Mouse (Mus musculus) midbrain, embryonic 10.5 days (tissue): ENCODE results near the gene Lin54. TPM values are rescaled to one million over a fixed set of nuclear protein-coding genes. Genes with fewer than 3 reads are reported as not detected.

Source experiments
- DNase-seq: peaks from one replicate; pipeline ENCODE4 v3.0.0-alpha.2; 2017; ENCODE audit warnings: low spot score
- H3K27ac ChIP-seq: fragments of 300-500 bp; sonication (generic); replicated peaks from 2 replicates; pipeline ENCODE4 v1.5.1; 2016; ENCODE audit warnings: mild to moderate bottlenecking
- H3K27me3 ChIP-seq: fragments of 300-500 bp; sonication (generic); 2 replicates; pipeline ENCODE4 v1.6.1; 2016; ENCODE audit warnings: low read depth, mild to moderate bottlenecking; ENCODE audit not compliant: poor library complexity, severe bottlenecking
- H3K36me3 ChIP-seq: fragments of 300-500 bp; sonication (generic); 2 replicates; pipeline ENCODE4 v1.6.1; 2016; ENCODE audit warnings: mild to moderate bottlenecking, moderate library complexity
- H3K4me1 ChIP-seq: fragments of 300-500 bp; sonication (generic); 2 replicates; pipeline ENCODE4 v1.6.1; 2016
- H3K4me3 ChIP-seq: fragments of 300-500 bp; sonication (generic); 2 replicates; pipeline ENCODE4 v1.5.1; 2016; ENCODE audit warnings: mild to moderate bottlenecking, moderate library complexity
- H3K9me3 ChIP-seq: fragments of 300-500 bp; sonication (generic); replicated peaks from 2 replicates; pipeline ENCODE4 v1.6.1; 2016; ENCODE audit warnings: mild to moderate bottlenecking
- WGBS: fragments of 180-500 bp; shearing (Covaris S2); methylation state at CpG from one replicate; pipeline ENCODE4 v1.1.7; 2016; 5-methylcytosine and 5-hydroxymethylcytosine counted together
- polyA plus RNA-seq: library from polyadenylated mRNA; unstranded; fragments of >200 nt; fragmentation: Nextera tagmentation; extraction: Ambion mirVana; gene quantifications from 2 replicates; pipeline ENCODE4 v1.2.1, GENCODE M21; 2016

The Lin54 gene
- polyA plus RNA-seq, 1 experiment from 2014 or later = 14.4 TPM

DNA sequence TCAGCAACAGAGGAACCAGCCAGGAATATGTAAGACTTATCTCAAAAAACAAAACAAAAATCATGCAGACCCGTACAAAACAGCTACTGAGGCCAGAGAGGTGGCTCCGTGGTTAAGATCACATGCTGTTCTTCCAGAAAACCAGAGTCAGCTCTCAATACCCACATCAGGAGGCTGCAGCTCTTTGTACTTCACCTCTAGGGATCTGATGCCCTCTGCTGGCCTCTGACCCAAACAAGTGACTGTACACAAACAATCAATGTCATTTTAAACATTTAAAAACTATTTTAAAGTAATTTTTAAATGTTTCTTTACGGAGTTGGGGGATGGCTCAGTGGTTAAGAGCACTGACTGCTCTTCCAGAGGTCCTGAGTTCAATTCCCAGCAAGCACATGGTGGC is 24.1 kb downstream of the Lin54 start:
- Histone ChIP-seq H3K27ac (no peak overlapping the region), H3K9me3 (no peaks in the 10 kb centered on the region), H3K4me3 (no peak overlapping the region), H3K27me3 (no peaks in the 10 kb centered on the region), H3K4me1 (no peaks in the 10 kb centered on the region), H3K36me3 (peaks cover 83% of the 10 kb centered on the region)
- WGBS = 88% methylated on average over 3 of the region's 3 CpGs
- DNase-seq = no peak

DNA sequence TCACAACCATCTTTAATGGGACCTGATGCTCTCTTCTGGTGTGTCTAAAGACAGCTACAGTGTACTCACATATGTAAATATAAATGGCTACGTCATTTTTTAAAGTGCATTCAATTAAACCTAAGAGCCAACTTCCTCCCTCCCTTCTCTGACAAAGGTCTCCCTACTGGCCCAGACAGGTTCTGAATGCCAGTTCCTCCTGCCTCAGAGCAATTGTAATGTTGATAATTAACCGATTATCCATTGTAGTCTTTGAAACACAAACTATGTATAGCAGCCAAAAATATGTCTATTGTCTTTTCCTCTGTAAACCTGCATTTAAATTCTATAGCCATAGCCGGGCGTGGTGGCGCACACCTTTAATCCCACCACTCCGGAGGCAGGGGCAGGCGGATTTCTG is 33.1 kb downstream of the Lin54 start:
- Histone ChIP-seq H3K27ac (no peak overlapping the region), H3K27me3 (no peaks in the 10 kb centered on the region), H3K9me3 (no peaks in the 10 kb centered on the region), H3K4me3 (no peak overlapping the region), H3K4me1 (no peaks in the 10 kb centered on the region), H3K36me3 (peaks cover 74% of the 10 kb centered on the region)
- 95% methylated on average over 7 of the region's 7 CpGs for WGBS
- DNase-seq = no peak

DNA sequence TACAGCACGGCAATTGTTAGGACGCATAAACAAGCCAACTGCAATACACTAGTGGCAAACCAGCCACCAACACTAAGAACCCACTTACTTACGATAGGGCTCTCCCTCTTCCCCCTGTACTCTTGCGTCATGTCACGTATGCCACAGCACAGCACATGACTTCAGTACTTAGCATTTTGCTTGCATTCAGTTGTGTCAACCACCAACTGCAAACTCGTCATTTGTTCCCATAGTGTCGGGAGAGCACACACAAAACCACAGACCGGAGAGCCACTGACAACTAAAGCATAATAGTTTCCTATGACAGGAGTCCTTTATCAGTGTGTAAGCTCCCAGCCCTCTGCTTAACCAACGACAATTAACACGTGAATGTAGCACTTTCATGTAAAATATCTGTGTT is 33.8 kb downstream of the Lin54 start:
- peaks cover 74% of the 10 kb centered on the region for H3K36me3 ChIP-seq
- DNase-seq = no peak
- WGBS = 95% methylated on average over 10 of the region's 10 CpGs

DNA sequence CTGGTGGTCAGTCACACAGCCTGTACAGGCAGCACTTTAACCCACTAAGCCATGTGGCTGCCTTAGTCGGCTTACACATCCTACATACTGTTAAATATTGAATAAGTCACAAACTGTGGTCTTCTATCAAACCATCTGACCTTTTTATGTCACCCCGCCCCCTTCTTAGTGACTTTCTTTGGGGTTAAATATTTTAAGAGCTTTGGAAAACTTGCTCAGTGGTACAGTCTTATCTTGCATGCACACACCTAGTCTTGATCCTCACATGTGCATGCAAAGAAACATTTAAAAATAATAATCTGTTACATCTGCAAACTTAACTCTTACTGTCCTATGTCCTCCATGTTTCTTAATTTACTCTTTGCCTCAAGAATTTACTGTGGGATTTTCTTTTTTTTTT is 38.1 kb downstream of the Lin54 start:
- Histone ChIP-seq H3K27me3 (no peaks in the 10 kb centered on the region), H3K27ac (no peak overlapping the region), H3K36me3 (peaks cover 83% of the 10 kb centered on the region), H3K9me3 (no peaks in the 10 kb centered on the region), H3K4me1 (no peaks in the 10 kb centered on the region), H3K4me3 (no peak overlapping the region)
- DNase-seq = no peak
- WGBS = 93% methylated on average over 2 of the region's 2 CpGs

More for the DNA sequence above, 33.8 kb downstream of the Lin54 start:
- H3K4me3 ChIP-seq = no peak overlapping the region
- H3K9me3 ChIP-seq = no peaks in the 10 kb centered on the region
- no peak overlapping the region for H3K27ac ChIP-seq
- H3K27me3 ChIP-seq = no peaks in the 10 kb centered on the region
- no peaks in the 10 kb centered on the region for H3K4me1 ChIP-seq

DNA sequence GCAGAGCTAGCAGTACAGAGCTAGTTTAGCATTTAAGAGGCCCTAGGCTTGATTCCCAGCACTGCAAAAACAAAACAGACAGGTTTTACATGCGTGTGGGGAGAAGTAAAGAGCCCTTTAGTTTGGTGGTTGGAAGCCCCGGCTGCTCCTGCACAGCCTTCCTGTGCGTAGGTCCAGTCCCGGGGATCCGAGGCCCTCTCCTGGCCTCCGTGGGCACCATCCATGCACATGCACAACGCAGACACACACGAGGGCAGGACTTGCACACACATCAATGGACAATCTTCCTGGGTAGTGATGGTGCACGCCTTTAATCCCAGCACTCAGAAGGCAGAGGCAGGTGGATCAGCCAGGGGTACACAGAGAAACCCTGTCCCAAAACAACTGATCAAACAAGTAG is 38.9 kb downstream of the Lin54 start:
- Histone ChIP-seq H3K27me3 (no peaks in the 10 kb centered on the region), H3K4me3 (no peak overlapping the region), H3K36me3 (peaks cover 83% of the 10 kb centered on the region), H3K4me1 (no peaks in the 10 kb centered on the region), H3K27ac (no peak overlapping the region), H3K9me3 (no peaks in the 10 kb centered on the region)
- no peak for DNase-seq
- 92% methylated on average over 9 of the region's 9 CpGs for WGBS

DNA sequence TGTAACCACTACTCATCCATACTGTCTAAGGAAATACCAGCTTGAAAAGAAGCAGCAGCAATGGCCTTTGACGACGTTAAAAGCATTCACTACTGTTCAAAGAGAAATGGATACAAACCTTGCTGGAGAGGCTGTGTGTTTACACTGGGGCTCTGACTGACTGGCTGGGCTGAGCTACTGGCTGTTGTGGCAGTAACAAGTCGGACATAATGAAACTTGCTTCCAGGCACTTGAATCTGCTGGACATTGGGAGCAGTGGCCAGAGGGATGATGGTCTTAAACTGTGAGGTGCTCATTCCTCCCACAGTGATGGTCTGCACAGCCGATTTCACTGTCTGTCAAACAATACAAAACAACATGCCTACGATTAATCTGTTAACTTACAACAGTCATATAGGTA is 41.0 kb downstream of the Lin54 start:
- Histone ChIP-seq H3K4me1 (no peaks in the 10 kb centered on the region), H3K9me3 (no peaks in the 10 kb centered on the region), H3K4me3 (no peak overlapping the region), H3K36me3 (peaks cover 83% of the 10 kb centered on the region), H3K27me3 (no peaks in the 10 kb centered on the region), H3K27ac (no peak overlapping the region)
- DNase-seq = no peak
- 97% methylated on average over 5 of the region's 5 CpGs for WGBS

DNA sequence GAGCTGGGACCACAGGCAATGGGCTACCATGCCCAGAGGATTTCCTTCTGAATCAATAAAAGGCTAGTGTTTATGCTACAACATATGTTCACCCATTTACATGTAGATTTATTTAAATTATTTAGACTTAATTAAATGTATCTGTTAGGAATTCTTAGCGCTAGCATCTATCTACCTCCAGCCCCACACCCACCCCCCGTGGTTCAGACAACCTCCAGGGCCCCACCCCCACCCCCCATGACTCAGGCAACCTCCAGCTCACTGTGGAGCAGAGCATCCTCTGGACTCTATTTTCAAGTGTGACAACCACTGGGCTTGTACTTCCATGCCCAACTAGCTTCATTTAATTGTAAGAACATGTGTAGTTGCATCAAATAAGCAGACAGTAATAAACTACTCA is 48.6 kb downstream of the Lin54 start:
- Histone ChIP-seq H3K27me3 (no peaks in the 10 kb centered on the region), H3K4me3 (no peak overlapping the region), H3K36me3 (peaks cover 96% of the 10 kb centered on the region), H3K9me3 (no peaks in the 10 kb centered on the region), H3K4me1 (no peaks in the 10 kb centered on the region), H3K27ac (no peak overlapping the region)
- 85% methylated on average over 2 of the region's 2 CpGs for WGBS
- DNase-seq = no peak

DNA sequence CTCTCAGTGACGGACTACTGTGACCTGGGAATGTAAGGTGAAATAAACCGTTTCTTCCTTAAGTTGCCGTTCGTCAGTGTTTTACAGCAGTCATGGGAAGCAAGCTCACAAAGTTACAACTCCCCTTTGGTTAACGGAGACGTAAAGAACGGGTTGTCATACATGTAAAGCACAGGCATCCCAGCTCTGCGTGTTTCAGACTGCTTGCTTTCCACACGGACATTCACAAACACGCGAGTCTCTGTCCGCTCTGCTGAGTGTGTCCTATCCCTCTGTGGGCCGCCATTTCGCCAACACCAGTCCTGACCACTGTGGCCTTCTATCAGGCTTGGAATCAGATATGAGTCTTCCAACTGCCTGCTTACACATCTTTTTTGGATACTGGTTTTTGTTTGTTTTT is 61.6 kb downstream of the Lin54 start:
- DNase-seq = no peak
- 96% methylated on average over 14 of the region's 14 CpGs for WGBS
- no peak overlapping the region for H3K27ac ChIP-seq

DNA sequence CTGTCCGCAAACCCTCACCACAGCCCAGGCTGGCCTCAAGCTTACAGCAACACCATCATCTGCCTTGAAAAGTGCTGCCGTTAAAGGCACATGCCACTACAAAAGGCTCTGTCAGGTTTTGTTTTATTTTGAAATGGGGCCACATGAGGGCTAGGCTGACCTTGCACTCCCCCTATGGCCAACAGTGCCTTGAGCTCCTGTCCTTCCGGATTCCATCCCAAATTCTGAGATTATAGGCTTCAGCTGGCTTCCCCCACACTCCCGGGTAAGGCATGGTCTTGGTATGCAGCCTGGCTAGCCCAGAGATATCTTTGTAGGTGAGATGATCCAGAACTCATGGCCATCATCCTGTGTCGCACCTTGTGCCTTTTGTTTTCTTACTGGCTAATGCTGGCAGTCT is 62.5 kb downstream of the Lin54 start:
- Histone ChIP-seq H3K27me3 (no peaks in the 10 kb centered on the region), H3K9me3 (peaks cover 6% of the 10 kb centered on the region; the same call in 1 of the 2 replicates), H3K4me3 (no peak overlapping the region), H3K27ac (no peak overlapping the region), H3K36me3 (peaks cover 40% of the 10 kb centered on the region), H3K4me1 (no peaks in the 10 kb centered on the region)
- WGBS = 92% methylated on average over 5 of the region's 5 CpGs
- no peak for DNase-seq

More for the DNA sequence above, 61.6 kb downstream of the Lin54 start:
- no peaks in the 10 kb centered on the region for H3K27me3 ChIP-seq
- no peaks in the 10 kb centered on the region for H3K4me1 ChIP-seq
- peaks cover 6% of the 10 kb centered on the region; the same call in 1 of the 2 replicates for H3K9me3 ChIP-seq
- H3K36me3 ChIP-seq = peaks cover 47% of the 10 kb centered on the region
- no peak overlapping the region for H3K4me3 ChIP-seq

DNA sequence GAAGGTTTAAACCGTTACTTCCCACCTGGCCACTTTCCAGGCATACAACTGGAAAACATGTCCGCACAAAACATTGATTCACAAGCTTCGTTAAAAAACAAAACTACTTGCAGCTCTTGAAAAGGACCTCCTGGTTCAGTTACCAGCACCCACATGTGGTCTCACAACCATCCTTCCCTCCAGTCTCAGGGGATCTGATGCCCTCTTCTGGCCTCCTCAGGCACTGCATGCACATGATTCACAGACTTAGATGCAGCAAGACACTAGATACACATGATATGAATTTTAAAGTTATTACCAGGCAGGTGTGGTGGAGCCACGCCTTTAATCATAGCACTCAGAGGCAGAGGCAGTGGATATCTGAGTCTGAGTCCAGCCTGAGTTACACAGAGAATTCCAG is 63.4 kb downstream of the Lin54 start:
- Histone ChIP-seq H3K27ac (no peak overlapping the region), H3K9me3 (peaks cover 6% of the 10 kb centered on the region; the same call in 1 of the 2 replicates)
- 93% methylated on average over 4 of the region's 4 CpGs for WGBS

DNA sequence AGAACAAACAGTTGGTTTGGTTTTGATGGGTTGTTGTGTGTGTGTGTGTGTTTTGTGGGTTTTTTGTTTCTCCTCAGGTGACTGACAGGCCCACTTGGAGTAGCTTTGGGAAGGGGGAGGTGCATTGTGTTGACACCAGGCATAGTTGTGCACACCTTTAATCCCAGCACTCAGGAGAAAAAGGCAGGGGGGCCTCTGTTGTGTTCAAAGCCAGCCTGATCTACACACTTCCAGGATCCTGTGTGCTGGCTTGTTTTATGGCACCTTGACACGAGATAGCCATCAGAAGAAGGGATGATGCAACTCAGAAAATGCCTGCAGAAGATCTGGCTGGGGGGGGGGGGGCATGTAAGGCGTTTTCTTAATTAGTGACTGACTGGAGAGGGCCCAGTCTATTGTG is 69.5 kb downstream of the Lin54 start:
- Histone ChIP-seq H3K27ac (no peak overlapping the region), H3K4me1 (peaks cover 37% of the 10 kb centered on the region), H3K27me3 (no peaks in the 10 kb centered on the region), H3K4me3 (no peak overlapping the region), H3K36me3 (peaks cover 23% of the 10 kb centered on the region), H3K9me3 (no peaks in the 10 kb centered on the region)
- WGBS = 78% methylated on average over 2 of the region's 2 CpGs
- no peak for DNase-seq

More for the DNA sequence above, 63.4 kb downstream of the Lin54 start:
- Histone ChIP-seq H3K36me3 (peaks cover 39% of the 10 kb centered on the region), H3K27me3 (no peaks in the 10 kb centered on the region), H3K4me1 (no peaks in the 10 kb centered on the region), H3K4me3 (no peak overlapping the region)
- DNase-seq = no peak

DNA sequence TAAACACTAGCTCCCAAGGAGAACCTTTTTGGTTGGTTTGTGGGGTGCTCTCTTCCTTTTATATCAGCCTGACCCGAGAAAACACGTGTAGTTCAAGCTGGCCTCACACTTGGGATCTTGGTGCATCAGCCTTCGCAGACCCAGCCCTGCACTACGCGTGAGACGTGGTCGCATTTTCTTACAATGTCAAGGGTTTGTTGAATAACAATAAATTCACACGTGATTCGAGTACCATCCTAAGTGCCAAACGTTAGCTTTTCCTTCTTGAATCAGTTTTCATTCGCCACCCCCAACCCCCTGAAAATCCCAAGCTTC is 70.4 kb downstream of the Lin54 start:
- H3K27ac ChIP-seq = peak overlapping the region; percentile 98
- no peaks in the 10 kb centered on the region for H3K27me3 ChIP-seq
- H3K9me3 ChIP-seq = no peaks in the 10 kb centered on the region
- H3K4me1 ChIP-seq = peaks cover 47% of the 10 kb centered on the region
- H3K36me3 ChIP-seq = peaks cover 32% of the 10 kb centered on the region
- no peak for DNase-seq
- 6% methylated on average over 11 of the region's 11 CpGs for WGBS
- H3K4me3 ChIP-seq = peak overlapping the region; percentile 89

DNA sequence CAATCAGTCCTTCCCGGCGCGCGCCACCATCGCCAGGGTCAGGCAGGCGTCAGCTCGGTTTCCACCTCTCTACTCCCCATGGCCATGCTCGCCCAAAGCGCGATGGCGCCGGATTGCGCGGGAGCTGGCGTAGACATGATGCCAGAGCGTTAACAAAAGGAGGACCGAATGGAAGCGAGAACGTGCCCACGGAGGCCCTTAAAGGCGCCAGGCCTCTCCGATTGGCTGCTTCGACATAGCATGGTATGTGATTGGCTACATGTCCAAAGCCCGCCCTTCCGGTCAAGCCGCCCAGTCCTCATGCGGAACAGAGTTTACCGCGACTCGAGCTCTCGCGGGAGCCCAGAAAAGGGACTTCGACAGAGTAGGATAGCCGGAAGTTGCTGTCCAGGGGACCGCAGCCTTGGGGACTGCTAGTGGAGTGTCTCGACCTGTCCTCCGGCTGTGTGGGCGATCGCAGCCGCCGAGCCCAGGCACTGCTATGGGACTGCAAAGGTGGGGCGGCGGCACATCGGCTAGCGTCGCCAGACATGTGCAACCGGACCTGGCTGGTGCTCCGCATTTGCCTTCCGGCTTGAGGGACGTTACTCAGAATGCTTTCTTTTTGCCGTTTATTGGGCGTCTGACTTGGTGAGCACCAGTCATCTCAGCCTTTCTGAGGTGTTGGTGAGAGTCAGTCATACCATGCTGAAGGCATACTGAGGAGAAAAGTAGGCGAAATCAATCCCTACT is 70.9 kb downstream of the Lin54 start:
- Histone ChIP-seq H3K27me3 (no peaks in the 10 kb centered on the region), H3K4me1 (peaks cover 52% of the 10 kb centered on the region), H3K9me3 (no peaks in the 10 kb centered on the region), H3K27ac (peak overlapping the region; percentile 98), H3K36me3 (peaks cover 37% of the 10 kb centered on the region), H3K4me3 (peak overlapping the region; percentile 89)
- WGBS = under 1% methylated on average over 53 of the region's 53 CpGs
- peak; percentile 97 for DNase-seq
